Mouse (Mus musculus) c-Kit-positive CD71-positive TER-119-positive erythroid progenitor cells, embryonic 14.5 days (primary cell): ENCODE data around the gene Cxcr4.

ENCODE experiments used
- DNase-seq: peaks from one replicate; pipeline ENCODE4 v3.0.0-alpha.2; 2013; ENCODE audit warnings: low spot score

The Cxcr4 gene

DNA sequence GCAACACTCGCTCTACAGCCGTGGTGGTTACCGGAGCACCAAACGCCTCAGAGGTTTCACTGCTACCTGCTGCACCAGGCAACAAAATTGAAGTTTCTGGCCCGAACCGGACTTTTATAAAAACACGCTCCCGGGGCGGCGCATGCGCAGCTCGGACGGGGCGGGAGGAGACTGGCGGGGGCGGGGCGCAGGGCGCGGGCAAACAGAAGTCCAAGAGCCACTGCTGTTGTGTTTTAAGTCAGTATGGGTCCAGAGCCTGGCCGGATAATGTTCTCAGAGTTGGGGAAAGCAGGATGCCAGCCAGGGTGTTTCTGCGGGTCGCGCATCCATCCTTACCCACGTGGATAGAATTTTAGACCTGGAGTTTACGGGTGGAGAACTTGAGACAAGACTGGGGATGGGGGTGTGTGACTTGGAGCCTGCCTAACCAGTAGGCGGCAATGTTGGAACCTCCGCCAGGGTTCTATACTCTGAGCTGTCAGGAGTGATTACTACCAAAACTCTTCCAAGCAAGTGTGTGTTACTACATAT lies at the start of gene Cxcr4:
Gene Cxcr4 (minus strand): TSS at position 83 of the 531 bp plus-strand sequence.
- DNase-seq, result no peak

DNA sequence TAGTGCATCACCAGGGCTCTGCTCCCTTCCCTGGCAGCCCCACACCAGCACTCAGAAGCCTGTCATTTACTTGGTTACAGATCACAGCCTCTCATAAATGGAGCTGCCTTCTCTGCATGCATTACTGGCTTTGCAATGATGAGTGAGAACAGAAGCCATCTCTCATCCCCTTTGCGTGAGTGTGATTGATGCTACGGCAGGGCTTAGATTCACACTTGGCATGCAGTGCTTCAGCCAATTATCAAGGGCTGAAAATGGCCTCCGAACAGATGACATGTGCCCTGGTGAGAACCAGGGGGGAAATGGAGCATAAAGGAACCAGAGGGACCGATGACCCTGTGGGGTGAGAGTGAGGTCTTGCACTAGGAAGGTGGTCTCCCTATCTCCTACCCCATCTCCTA lies 47.6 kb upstream of the Cxcr4 start:
- DNase-seq, result no peak

- DNase-seq, result no peak
Measured at GRCm38 (mm10) chr1:128637230-128637740, 45.2 kb upstream of the Cxcr4 start.

- no peak for DNase-seq
Measured at GRCm38 (mm10) chr1:128636258-128637229, 44.5 kb upstream of the Cxcr4 start.

GRCm38 (mm10) chr1:128633711-128634379 lies 41.8 kb upstream of the Cxcr4 start:
- DNase-seq, result no peak

DNA sequence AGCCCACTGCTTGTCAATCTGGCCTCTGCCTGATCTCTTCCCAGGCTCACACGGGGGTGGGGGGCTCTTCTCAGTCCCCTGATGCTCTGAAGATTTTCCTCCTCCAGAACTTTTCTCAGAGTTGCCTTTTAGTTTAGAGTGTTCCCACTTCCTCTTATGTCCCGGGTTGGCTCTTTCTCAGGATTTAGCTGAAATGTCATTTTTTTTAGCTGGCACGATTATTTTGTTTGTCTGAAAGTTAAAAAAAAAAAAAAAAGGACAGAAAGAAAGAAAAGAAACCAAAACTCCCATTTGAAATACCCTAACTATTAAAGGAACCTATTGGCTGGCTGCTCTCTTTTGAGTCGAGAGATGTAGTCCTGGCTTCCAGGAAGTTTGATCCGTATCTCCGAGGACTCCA lies 40.4 kb upstream of the Cxcr4 start:
- no peak for DNase-seq

GRCm38 (mm10) chr1:128626144-128626678 lies 34.1 kb upstream of the Cxcr4 start:
- no peak for DNase-seq

DNA sequence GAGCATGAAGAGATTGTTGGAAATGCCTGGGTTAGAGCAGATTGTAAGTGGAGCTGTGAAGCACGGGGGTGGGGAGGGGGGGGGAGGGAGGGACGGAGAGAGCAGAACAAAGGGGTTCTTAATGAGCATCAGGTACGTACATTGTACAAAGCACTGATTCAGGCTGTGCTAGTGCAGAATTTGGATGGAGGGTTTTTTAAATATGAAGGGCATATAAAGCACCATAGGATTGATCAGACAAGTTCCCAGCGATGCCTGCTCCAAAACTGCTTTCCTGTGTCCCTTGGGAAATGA lies 31.4 kb upstream of the Cxcr4 start:
- no peak for DNase-seq

DNA sequence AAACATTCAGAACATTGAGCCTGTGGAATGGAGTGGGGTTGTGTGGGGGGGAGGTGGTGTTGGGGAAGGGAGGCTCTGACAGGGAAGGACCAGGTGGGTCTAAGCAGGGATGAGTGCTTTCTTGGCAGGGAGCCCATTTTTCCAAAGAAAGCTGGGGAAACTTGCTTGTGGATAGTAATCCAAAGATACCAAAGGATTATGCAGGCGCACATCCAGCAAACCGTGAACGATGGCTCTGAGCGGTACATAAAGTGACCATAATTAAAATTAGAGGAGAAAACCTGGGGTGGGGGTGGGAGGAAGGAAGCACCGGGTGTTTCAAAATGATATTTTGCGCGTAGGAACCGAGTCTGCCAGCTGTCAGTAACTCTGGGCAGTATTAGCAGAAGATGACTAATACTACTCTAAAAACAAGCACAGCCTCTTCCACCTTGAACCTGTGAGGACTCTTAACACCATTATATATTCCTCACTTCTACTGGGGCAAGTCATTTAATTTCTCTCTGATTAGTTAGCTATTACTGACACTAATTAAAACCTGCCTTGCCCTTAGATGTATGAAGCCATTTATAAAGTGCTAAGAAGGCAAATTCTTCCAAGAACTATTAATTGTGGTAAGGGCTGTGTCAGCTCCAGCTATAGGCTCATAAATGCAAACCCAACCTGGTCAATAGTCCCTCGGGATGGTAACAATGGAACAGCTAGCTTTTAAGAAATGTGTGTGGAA lies 30.9 kb upstream of the Cxcr4 start:
- no peak for DNase-seq

DNA sequence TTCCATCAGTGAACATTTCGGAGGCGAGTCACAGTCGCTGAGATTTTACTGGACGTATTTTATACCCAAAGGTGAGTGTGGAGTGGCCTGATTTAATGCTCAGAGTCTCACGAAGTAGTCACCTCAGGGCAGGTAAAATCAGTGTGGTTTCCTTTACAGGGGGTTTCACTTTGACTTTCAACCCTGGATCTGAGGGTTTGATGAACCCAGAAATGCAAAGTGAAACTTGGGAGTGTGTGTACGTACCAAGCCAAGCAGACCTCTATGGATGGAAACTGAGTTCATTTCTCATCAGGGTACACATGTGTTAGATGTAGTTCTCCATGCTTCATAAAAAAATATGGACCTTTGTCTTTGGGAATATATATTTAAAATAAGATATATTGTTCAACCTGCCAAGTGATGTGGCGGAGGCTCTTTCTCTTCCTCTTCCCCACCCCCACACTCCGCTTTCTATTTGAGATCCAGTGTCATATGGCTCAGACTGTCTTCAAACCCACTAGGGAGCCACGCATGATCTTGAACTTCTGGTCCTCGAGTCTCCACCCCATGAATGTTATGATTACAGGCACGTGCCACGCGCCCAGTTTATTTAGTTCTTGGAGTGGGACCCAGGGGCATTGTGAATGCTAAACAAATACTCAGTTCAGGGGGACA lies 25.7 kb upstream of the Cxcr4 start:
- DNase-seq, result no peak

- no peak for DNase-seq
Measured at GRCm38 (mm10) chr1:128616586-128616985, 24.5 kb upstream of the Cxcr4 start.

- no peak for DNase-seq
Measured at GRCm38 (mm10) chr1:128615459-128615806, 23.3 kb upstream of the Cxcr4 start.

GRCm38 (mm10) chr1:128614653-128615458 lies 22.8 kb upstream of the Cxcr4 start:
- DNase-seq, result no peak

DNA sequence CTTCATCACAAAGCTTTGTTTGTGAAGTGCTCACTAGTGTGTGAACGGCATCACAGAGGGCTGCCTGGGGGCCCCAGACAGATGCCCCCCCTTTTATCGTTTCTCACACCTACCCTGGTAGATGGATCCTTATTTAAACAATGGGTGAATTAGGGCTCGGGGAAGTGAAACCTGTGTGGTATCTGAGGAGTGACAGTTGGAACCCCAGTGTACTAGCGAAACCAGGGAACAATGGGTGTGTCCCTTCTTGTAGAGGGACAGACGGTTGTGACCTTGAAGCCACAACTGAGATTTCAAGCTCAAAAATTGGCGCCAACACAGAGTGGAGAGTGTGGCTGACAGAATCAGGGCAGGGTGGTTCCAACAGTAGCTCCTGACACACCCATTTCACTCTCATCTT lies 16.0 kb upstream of the Cxcr4 start:
- DNase-seq, result no peak

- DNase-seq, result no peak
Measured at GRCm38 (mm10) chr1:128607423-128607822, 15.3 kb upstream of the Cxcr4 start.

GRCm38 (mm10) chr1:128605794-128606193 lies 13.7 kb upstream of the Cxcr4 start:
- DNase-seq, result no peak

GRCm38 (mm10) chr1:128602688-128603385 lies 10.7 kb upstream of the Cxcr4 start:
- DNase-seq, result no peak

GRCm38 (mm10) chr1:128602018-128602687 lies 10.1 kb upstream of the Cxcr4 start:
- DNase-seq, result no peak

GRCm38 (mm10) chr1:128601307-128601706 lies 9.2 kb upstream of the Cxcr4 start:
- no peak for DNase-seq

- no peak for DNase-seq
Measured at GRCm38 (mm10) chr1:128600549-128600948, 8.5 kb upstream of the Cxcr4 start.
